Mouse (Mus musculus) embryonic facial prominence, embryonic 12.5 days (tissue): ENCODE results near the gene Hbq1b. TPM values are rescaled to one million over a fixed set of nuclear protein-coding genes. Genes with fewer than 3 reads are reported as not detected.
A peak's percentile ranks its signal among the peaks of the same experiment; 100 is the strongest.

Experiments
- ATAC-seq: fragments of 200-750 bp; cut with Nextera tagmentation; 2 replicates; pipeline ENCODE4 v1.8.0; 2017; ENCODE audit not compliant: insufficient number of reproducible peaks, insufficient read depth, low FRiP score, low TSS enrichment
- H3K27ac ChIP-seq: fragments of 300-500 bp; sonication (generic); 2 replicates; pipeline ENCODE4 v1.5.1; 2016; ENCODE audit warnings: mild to moderate bottlenecking
- H3K27me3 ChIP-seq: fragments of 300-500 bp; sonication (generic); 2 replicates; pipeline ENCODE4 v1.6.1; 2016; ENCODE audit warnings: mild to moderate bottlenecking, moderate library complexity
- H3K36me3 ChIP-seq: fragments of 300-500 bp; sonication (generic); 2 replicates; pipeline ENCODE4 v1.6.1; 2016; ENCODE audit warnings: mild to moderate bottlenecking
- H3K4me1 ChIP-seq: fragments of 300-500 bp; sonication (generic); 2 replicates; pipeline ENCODE4 v1.6.1; 2016
- H3K4me2 ChIP-seq: fragments of 300-500 bp; sonication (generic); replicated peaks from 2 replicates; pipeline ENCODE4 v1.6.1; 2016; ENCODE audit warnings: mild to moderate bottlenecking, moderate library complexity
- H3K4me3 ChIP-seq: fragments of 300-500 bp; sonication (generic); 2 replicates; pipeline ENCODE4 v1.5.1; 2016; ENCODE audit warnings: mild to moderate bottlenecking
- H3K9ac ChIP-seq: fragments of 300-500 bp; sonication (generic); 2 replicates; pipeline ENCODE4 v1.6.1; 2016; ENCODE audit warnings: mild to moderate bottlenecking, moderate library complexity
- H3K9me3 ChIP-seq: fragments of 300-500 bp; sonication (generic); 2 replicates; pipeline ENCODE4 v1.6.1; 2016; ENCODE audit warnings: mild to moderate bottlenecking, moderate library complexity
- WGBS: fragments of 180-500 bp; shearing (Covaris S2); methylation state at CpG from one replicate; pipeline ENCODE4 v1.1.7; 2016; 5-methylcytosine and 5-hydroxymethylcytosine counted together
- polyA plus RNA-seq: library from polyadenylated mRNA; unstranded; fragments of >200 nt; fragmentation: Nextera tagmentation; extraction: Ambion mirVana; gene quantifications from 2 replicates; pipeline ENCODE4 v1.2.1, GENCODE M21; 2016

Hbq1b gene
- polyA plus RNA-seq, 1 experiment from 2014 or later, result 2.5 TPM

DNA sequence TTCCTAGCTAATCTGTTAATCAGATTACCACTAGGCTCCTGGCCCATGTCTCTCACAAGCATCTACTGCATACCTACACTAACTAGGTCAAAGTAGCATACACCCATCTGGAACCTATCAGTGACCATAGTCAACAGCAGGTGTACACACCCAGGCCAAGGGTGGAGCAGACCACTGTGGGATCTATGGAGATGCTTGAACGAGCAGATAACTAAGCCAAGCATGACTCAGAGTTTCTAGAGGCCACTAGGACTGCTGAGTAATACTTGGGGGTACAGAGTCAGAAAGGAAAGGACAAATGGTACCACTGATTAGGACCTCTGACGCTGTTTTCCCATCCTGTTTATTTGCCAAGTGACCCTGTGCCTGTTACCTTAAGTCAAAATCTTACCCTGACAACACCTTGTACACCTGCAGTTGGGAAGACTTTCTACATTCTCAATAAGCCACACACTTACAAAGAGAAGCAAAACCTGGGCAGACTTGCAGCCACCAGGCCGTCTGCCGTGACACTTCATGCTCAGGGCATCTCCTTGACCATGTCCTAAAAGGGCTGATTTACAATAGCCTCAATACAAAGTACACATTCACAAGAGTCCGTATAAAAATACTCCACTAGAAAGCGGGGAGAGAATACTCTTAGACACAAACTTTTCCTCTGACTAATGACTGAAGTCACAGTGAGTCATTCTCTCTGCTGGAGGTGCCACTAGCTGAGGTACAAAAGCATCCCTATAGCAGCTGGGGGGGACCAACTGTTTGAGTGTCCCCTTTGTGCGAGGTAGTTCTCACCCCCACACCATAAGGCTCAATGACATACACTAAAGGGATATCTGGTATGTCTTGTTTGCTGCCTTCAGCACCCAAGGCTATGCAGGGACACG lies 35.6 kb upstream of the Hbq1b start:
- no peak overlapping the region for H3K27ac ChIP-seq
- 85% methylated on average over 8 of the region's 8 CpGs for WGBS
- no peak overlapping the region for H3K9ac ChIP-seq
- no peak for ATAC-seq
- H3K36me3 ChIP-seq, result peaks cover 55% of the 10 kb centered on the region
- H3K27me3 ChIP-seq, result no peaks in the 10 kb centered on the region
- no peak overlapping the region for H3K4me2 ChIP-seq
- H3K4me3 ChIP-seq, result no peak overlapping the region
- H3K4me1 ChIP-seq, result no peaks in the 10 kb centered on the region
- H3K9me3 ChIP-seq, result no peaks in the 10 kb centered on the region

DNA sequence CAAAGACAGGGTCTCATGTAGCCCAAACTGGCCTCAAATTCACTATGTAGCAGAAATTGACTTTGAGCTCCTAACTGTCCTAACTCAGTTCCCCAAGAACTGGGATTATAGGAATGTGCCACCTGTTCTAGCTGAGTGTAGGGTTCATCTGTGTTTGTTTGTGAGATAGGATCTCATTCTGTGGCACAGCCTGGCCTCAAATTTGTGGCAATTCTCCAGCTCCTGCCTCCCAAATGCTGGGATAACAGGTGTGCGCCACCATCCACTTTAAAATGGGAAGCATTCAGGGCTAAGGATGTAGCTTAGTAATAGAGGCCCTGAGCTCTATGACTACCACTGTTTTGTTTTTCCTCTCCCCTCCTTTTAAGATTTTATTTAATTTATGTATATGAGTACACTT lies 33.6 kb upstream of the Hbq1b start:
- Histone ChIP-seq H3K4me3 (no peak overlapping the region), H3K9me3 (no peaks in the 10 kb centered on the region), H3K27ac (no peak overlapping the region), H3K27me3 (no peaks in the 10 kb centered on the region), H3K4me1 (no peaks in the 10 kb centered on the region), H3K36me3 (peaks cover 37% of the 10 kb centered on the region), H3K4me2 (no peak overlapping the region), H3K9ac (no peak overlapping the region)
- no peak for ATAC-seq
- WGBS, result 100% methylated on average over 1 of the region's 1 CpGs

DNA sequence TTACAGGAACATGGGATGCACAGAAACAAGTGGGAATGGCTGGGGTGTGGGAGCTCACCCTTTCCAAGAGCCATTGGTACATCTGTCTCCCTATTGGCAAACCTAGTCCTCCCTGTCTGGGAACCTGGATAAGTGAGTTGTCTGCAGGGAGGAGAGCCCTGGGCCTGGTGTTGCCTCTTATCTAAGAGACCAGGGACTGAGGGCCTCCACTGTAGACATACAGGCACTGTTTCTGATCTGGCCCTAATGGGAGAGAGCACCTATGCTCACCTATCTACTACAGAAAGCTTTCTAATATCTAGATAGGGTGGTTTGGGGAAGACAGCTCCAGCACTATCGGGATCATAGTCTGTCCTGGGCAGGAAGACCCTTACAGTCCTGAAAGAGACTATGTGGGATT lies 30.6 kb upstream of the Hbq1b start:
- no peaks in the 10 kb centered on the region for H3K4me1 ChIP-seq
- no peak overlapping the region for H3K27ac ChIP-seq
- H3K4me3 ChIP-seq, result no peak overlapping the region
- peaks cover 28% of the 10 kb centered on the region for H3K36me3 ChIP-seq
- H3K9ac ChIP-seq, result no peak overlapping the region
- ATAC-seq, result no peak
- WGBS, result 100% methylated on average over 1 of the region's 1 CpGs
- H3K27me3 ChIP-seq, result no peaks in the 10 kb centered on the region
- H3K4me2 ChIP-seq, result no peak overlapping the region
- H3K9me3 ChIP-seq, result no peaks in the 10 kb centered on the region

DNA sequence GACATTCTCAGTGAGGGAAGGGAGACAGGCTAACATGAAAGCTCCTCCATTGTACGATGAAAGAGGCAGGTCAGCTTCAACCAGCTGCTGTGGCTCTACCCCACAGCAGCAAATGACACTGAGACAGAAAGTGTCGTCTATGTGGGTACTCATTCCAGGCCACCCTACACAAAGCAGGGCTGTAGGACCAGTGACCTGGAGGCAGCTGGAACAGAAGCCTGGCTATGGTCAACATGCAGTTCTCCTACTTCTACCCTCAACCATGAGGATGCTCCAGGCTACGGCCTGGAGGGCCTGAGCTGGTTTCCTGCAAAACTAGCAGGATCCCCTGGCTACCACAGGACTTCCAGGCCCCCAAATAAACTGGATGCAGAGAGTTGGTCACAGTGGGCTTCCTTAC lies 30.2 kb upstream of the Hbq1b start:
- 86% methylated on average over 3 of the region's 3 CpGs for WGBS
- no peaks in the 10 kb centered on the region for H3K9me3 ChIP-seq
- H3K4me2 ChIP-seq, result no peak overlapping the region
- 0 out of 2 replicates have a peak overlapping the region, but pooled peaks have one; percentile 14 for H3K27ac ChIP-seq
- no peaks in the 10 kb centered on the region for H3K27me3 ChIP-seq
- H3K4me1 ChIP-seq, result no peaks in the 10 kb centered on the region
- H3K36me3 ChIP-seq, result peaks cover 24% of the 10 kb centered on the region
- H3K4me3 ChIP-seq, result no peak overlapping the region
- ATAC-seq, result no peak
- H3K9ac ChIP-seq, result no peak overlapping the region

DNA sequence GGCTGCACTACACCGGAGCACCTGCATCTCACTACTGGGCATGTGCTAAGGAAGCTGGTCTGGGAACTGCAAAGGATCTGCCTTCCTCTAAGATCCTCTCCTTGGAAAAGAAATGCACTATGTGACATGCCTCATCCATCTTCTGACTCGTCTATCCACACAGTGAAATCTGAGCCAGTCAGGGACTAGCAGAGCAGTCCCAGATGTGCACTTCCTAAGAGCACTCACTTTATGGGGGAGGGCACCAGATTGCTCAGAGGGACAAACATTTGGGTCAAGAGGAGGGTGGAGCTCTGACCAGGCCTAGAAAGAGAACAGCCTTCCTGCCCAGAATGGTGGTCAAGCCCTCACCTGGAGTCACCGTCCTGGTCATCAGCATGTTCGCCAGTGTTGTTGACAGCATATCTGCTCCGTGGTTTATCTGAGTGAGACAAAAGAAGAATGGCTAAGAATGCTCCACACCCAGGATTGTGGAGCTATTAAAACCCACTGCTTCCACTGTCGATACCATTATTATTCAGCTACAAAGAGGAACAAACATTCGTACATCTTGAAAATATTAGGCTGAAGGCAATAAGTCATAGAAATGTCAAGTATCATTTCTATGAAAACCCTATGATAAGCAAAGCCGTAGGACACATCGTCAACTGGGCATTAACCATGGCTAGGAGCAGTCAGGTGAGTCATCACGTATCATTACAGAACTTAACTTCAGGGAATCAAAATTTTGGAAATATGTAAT lies 23.9 kb upstream of the Hbq1b start:
- Histone ChIP-seq H3K4me1 (peaks cover 6% of the 10 kb centered on the region), H3K4me2 (no peak overlapping the region), H3K9ac (no peak overlapping the region), H3K27ac (no peak overlapping the region; the same call in 1 of the 2 replicates), H3K9me3 (no peaks in the 10 kb centered on the region), H3K27me3 (no peaks in the 10 kb centered on the region), H3K4me3 (no peak overlapping the region), H3K36me3 (peaks cover 5% of the 10 kb centered on the region)
- 74% methylated on average over 10 of the region's 10 CpGs for WGBS
- no peak for ATAC-seq

DNA sequence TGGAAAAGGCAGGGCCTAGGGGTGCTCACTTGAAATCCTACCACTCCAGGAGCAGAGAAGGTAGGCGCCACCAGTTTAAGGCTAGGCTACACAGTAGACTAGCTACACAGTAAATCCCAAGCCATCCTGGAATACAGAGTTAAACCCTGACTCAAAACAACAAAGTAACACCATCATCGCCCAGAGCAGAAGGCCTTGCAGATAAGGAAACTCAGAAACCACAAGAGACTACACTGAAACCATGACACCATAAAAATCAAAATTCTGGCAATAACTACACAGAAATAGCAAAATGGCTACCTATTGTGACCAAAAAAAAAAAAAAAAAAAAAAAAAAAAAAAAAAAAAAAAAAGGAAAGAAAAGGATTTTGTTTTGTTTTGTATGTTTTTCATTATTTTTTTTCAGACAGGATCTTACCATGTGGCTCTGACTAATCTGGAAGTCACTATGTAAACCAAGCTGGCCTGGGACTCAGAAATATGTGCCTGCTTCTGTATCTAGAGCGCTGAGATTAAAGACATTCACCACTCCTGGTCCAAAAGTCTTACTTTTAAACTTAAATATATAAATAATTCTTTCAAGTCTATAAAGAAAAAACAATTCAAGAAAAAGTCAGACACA lies 21.5 kb upstream of the Hbq1b start:
- H3K27me3 ChIP-seq, result no peaks in the 10 kb centered on the region
- ATAC-seq, result no peak
- no peak overlapping the region for H3K9ac ChIP-seq
- H3K36me3 ChIP-seq, result peaks cover 5% of the 10 kb centered on the region
- no peak overlapping the region for H3K27ac ChIP-seq
- 78% methylated on average over 3 of the region's 3 CpGs for WGBS
- no peak overlapping the region for H3K4me3 ChIP-seq
- H3K9me3 ChIP-seq, result no peaks in the 10 kb centered on the region
- H3K4me2 ChIP-seq, result no peak overlapping the region
- peaks cover 10% of the 10 kb centered on the region for H3K4me1 ChIP-seq

DNA sequence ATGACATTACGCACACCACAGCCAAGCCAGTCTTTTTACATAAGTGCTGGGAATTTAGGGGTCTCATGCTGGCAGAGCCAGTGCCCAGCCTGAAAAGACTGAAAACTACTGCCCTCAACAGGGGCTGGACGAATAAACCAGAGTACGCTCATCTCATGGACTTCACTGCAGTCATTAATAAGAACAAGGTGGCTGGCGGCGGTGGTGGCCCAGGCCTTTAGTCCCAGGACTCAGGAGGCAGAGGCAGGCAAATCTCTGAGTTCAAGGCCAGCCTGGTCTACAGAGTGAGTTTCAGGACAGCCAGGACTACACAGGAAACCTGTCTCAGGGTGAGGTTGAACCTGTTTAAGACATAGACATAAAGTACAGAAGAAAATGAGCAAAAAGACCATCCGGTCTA lies 20.6 kb upstream of the Hbq1b start:
- H3K9me3 ChIP-seq, result no peaks in the 10 kb centered on the region
- WGBS, result 94% methylated on average over 6 of the region's 6 CpGs
- H3K4me3 ChIP-seq, result no peak overlapping the region
- peaks cover 10% of the 10 kb centered on the region for H3K4me1 ChIP-seq
- no peak for ATAC-seq
- no peak overlapping the region for H3K9ac ChIP-seq
- H3K36me3 ChIP-seq, result no peaks in the 10 kb centered on the region
- H3K4me2 ChIP-seq, result 0 out of 2 replicates have a peak overlapping the region, but pooled peaks have one; percentile 3
- H3K27me3 ChIP-seq, result no peaks in the 10 kb centered on the region
- 0 out of 2 replicates have a peak overlapping the region, but pooled peaks have one; percentile 11 for H3K27ac ChIP-seq

DNA sequence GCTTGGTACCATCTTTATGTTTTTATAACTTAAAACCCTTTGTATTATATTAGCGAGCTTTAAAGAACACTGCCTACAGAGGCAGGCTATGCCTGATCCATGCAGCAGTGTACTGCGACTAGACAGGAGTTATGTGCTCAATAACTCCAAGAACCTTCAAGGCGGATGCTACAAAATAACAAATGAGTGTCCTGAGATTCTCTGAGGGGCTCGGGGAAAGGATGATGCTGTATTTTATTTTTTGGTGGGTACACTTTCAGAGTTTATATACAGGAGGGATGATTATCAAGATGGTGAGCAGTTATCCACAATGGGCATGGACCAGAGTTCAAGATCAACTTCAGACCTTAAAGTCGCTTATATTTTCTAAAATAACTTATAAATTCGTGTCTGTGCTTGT lies 20.0 kb upstream of the Hbq1b start:
- Histone ChIP-seq H3K27ac (peak overlapping the region; percentile 96), H3K9ac (peak overlapping the region; percentile 90), H3K9me3 (no peaks in the 10 kb centered on the region), H3K36me3 (no peaks in the 10 kb centered on the region), H3K27me3 (no peaks in the 10 kb centered on the region), H3K4me1 (peaks cover 10% of the 10 kb centered on the region), H3K4me2 (peak overlapping the region; percentile 62), H3K4me3 (peak overlapping the region; percentile 83)
- no peak for ATAC-seq
- 31% methylated on average over 6 of the region's 6 CpGs for WGBS

DNA sequence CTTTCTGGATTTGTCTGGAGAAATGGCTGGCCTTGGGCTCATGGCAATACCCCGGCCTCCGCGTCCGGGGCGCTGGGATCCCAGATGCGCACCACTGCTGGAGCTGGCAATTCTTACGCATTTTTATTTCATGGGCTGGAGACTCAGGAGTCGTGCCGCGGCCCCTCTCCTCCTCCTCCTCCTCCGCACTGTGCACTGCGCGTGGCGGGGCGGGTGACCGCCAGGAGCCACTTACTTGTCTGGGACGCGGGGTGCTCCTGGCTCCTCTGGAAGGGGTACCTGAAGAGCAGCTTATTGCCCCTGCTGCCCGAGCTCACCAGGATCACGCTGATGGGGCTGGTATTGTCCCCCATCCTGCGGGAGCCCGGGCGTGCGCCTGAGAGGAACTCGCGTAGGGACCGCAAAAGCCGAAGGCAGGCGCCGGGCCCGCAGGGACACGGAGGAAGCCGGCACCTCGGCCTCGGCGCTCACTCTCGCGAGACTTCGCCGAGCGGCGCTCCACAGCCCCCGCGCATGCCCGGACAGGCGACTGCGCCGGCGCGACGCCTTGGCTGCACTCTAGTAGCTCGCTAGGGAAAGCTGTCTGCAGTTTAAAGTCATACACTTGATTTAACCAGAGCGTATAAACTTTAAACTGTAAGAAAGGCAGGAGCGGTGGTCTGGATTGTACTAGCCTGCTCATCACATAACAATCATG lies 19.4 kb upstream of the Hbq1b start, which contains the start of gene Nprl3:
Nprl3 (minus strand) TSS at position 520 of the 697 bp plus-strand sequence.
- H3K4me1 ChIP-seq, result peaks cover 10% of the 10 kb centered on the region
- peak within 1 kb of the TSS; percentile 90 for H3K9ac ChIP-seq
- no peaks in the 10 kb centered on the region for H3K9me3 ChIP-seq
- H3K36me3 ChIP-seq, result no peaks in the 10 kb centered on the region
- no peaks in the 10 kb centered on the region for H3K27me3 ChIP-seq
- WGBS, result under 1% methylated on average over 54 of the region's 54 CpGs
- H3K4me2 ChIP-seq, result peak within 1 kb of the TSS; percentile 62
- ATAC-seq, result peak; percentile 96
- peak within 1 kb of the TSS; percentile 96 for H3K27ac ChIP-seq
- peak within 1 kb of the TSS; percentile 83 for H3K4me3 ChIP-seq

DNA sequence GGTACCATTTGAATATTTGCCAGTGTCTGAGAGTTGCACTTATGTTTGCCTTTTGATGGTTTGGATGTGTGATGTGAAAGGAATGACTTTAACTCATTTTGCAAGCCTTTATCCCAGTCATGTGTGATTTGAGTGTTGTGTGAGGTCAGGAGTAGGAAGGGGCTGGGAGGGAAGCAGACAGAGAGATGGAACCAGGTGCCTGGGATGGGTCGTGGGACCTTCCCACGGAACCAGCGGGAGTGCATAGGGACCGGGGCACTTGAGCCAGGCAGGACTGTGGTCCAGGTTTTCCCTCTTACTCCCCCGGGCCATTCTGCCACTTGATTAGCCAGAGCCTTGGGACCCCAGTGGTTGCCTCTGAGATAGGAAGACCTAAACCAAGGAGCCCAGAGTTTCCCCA lies 18.8 kb upstream of the Hbq1b start:
- 25% methylated on average over 5 of the region's 5 CpGs for WGBS
- 0 out of 2 replicates have a peak, but pooled peaks have one; percentile 2 for ATAC-seq

DNA sequence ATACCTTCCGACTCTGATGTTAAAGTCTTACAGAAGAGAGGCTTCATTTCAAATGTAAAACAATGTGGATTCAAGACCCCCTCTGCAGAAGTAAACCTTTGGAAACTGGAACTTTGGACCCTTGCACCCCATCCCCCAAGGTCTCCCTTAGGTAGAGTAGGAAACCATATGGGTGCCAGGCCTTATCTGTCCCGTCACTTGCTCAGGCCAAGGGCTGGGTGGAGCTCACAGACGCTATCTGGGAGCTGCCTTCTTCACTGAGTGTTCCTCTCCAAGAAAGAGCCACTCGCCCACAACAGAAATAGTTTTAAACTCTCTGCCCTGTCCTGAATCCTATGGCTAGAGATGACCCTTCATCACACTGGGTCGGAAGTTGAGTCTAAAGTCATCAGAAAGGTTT lies 17.8 kb upstream of the Hbq1b start:
- 84% methylated on average over 5 of the region's 5 CpGs for WGBS
- H3K9me3 ChIP-seq, result no peaks in the 10 kb centered on the region

More for the DNA sequence above, 18.8 kb upstream of the Hbq1b start:
- Histone ChIP-seq H3K9ac (peak overlapping the region; percentile 90), H3K36me3 (no peaks in the 10 kb centered on the region), H3K4me3 (peak overlapping the region; percentile 83), H3K4me2 (peak overlapping the region; percentile 62), H3K27ac (peak overlapping the region; percentile 96), H3K4me1 (peaks cover 10% of the 10 kb centered on the region), H3K9me3 (no peaks in the 10 kb centered on the region), H3K27me3 (no peaks in the 10 kb centered on the region)

More for the DNA sequence above, 17.8 kb upstream of the Hbq1b start:
- Histone ChIP-seq H3K4me2 (no peak overlapping the region), H3K4me3 (no peak overlapping the region), H3K36me3 (no peaks in the 10 kb centered on the region), H3K4me1 (peaks cover 10% of the 10 kb centered on the region), H3K9ac (no peak overlapping the region), H3K27ac (no peak overlapping the region), H3K27me3 (no peaks in the 10 kb centered on the region)
- ATAC-seq, result no peak
